Comparison of ENCODE assay signal across 26 mouse cellular contexts in genomic region chr6:145523337-145523736, GRCm38 (mm10).
DNase-seq lines count a peak whose midpoint lies in the region; ATAC-seq lines count a peak whose summit lies in the region.
"Had no signal": no experiment of that assay in that cellular context is flagged by ENCODE, and none has a peak within 500 bp of the region (broad histone marks: within the 10 kb centered on the region; RNA-seq: fewer than 3 reads in every experiment).

No protein-coding gene starts in this region.

- peak overlapping the region; percentile 26; the same call in 1 of the 2 replicates for H3K27ac ChIP-seq in hindbrain, embryonic 10.5 days
- no peak overlapping the region for H3K27ac ChIP-seq in hindbrain, embryonic 13.5 days
- H3K27ac ChIP-seq in embryonic facial prominence, embryonic 13.5 days = peak overlapping the region; percentile 57
- H3K27ac ChIP-seq: forebrain, embryonic 12.5 days; forebrain, embryonic 15.5 days; heart, adult 2 months; heart, embryonic 10.5 days; heart, embryonic 13.5 days; hindbrain, embryonic 12.5 days; intestine, embryonic 15.5 days had no signal

- no peaks in the 10 kb centered on the region for H3K27me3 ChIP-seq in hindbrain, embryonic 10.5 days (ENCODE audit: insufficient read depth, poor library complexity, severe bottlenecking)
- no peaks in the 10 kb centered on the region for H3K27me3 ChIP-seq in hindbrain, embryonic 13.5 days
- H3K27me3 ChIP-seq in embryonic facial prominence, embryonic 13.5 days = no peaks in the 10 kb centered on the region
- H3K27me3 ChIP-seq: CH12.LX; forebrain, embryonic 12.5 days; forebrain, embryonic 15.5 days; heart, embryonic 13.5 days; hindbrain, embryonic 12.5 days; intestine, embryonic 15.5 days had no signal

- no peak overlapping the region for H3K4me3 ChIP-seq in hindbrain, embryonic 10.5 days
- H3K4me3 ChIP-seq in hindbrain, embryonic 13.5 days = no peak overlapping the region
- H3K4me3 ChIP-seq in embryonic facial prominence, embryonic 13.5 days = no peak overlapping the region
- H3K4me3 ChIP-seq: erythroblast, embryonic 14.5 days; forebrain, embryonic 12.5 days; forebrain, embryonic 15.5 days; heart, adult 2 months; heart, embryonic 10.5 days; heart, embryonic 13.5 days; hindbrain, embryonic 12.5 days; intestine, embryonic 15.5 days had no signal

- no peak overlapping the region for H3K9ac ChIP-seq in hindbrain, embryonic 13.5 days
- no peak overlapping the region for H3K9ac ChIP-seq in embryonic facial prominence, embryonic 13.5 days
- H3K9ac ChIP-seq: forebrain, embryonic 12.5 days; forebrain, embryonic 15.5 days; heart, embryonic 13.5 days; hindbrain, embryonic 12.5 days; intestine, embryonic 15.5 days had no signal

- peaks cover 11% of the 10 kb centered on the region for H3K4me1 ChIP-seq in hindbrain, embryonic 10.5 days (replicated peaks)
- H3K4me1 ChIP-seq in hindbrain, embryonic 13.5 days (replicated peaks) = 0 out of 2 replicates have a peak, but pooled peaks cover 10% of the 10 kb centered on the region
- peaks cover 6% of the 10 kb centered on the region; the same call in 1 of the 2 replicates for H3K4me1 ChIP-seq in embryonic facial prominence, embryonic 13.5 days
- H3K4me1 ChIP-seq: forebrain, embryonic 12.5 days; forebrain, embryonic 15.5 days; intestine, embryonic 15.5 days had no signal

- no peak for ATAC-seq in hindbrain, embryonic 13.5 days (ENCODE audit: low FRiP score)
- ATAC-seq in embryonic facial prominence, embryonic 13.5 days (ENCODE audit: insufficient number of reproducible peaks, insufficient read depth, low FRiP score, low TSS enrichment, low read depth) = no peak
- ATAC-seq in megakaryocyte progenitor cell, adult 5-6 weeks (replicated peaks; ENCODE audit: poor library complexity) = 0 out of 2 replicates have a peak, but pooled peaks have one; percentile 14
- ATAC-seq: forebrain, embryonic 15.5 days; hindbrain, embryonic 16.5 days; intestine, embryonic 15.5 days had no signal

- H3K4me2 ChIP-seq in hindbrain, embryonic 13.5 days = no peak overlapping the region
- no peak overlapping the region for H3K4me2 ChIP-seq in embryonic facial prominence, embryonic 13.5 days
- H3K4me2 ChIP-seq: forebrain, embryonic 12.5 days; forebrain, embryonic 15.5 days; heart, embryonic 13.5 days; hindbrain, embryonic 12.5 days; intestine, embryonic 15.5 days had no signal

- no peak for DNase-seq in hindbrain, embryonic 10.5 days (ENCODE audit: low spot score)
- DNase-seq in A20 (ENCODE audit: low read depth, low spot score) = peak; percentile 74
- DNase-seq in embryo, embryonic 10 days (ENCODE audit: low spot score) = no peak
- DNase-seq in kidney, postnatal 25 days = no peak
- DNase-seq: adrenal gland, adult 2 months; adrenal gland, postnatal 14 days; B cell, adult 2 months; cerebellum, adult 11-12 months; cerebellum, adult 9-10 months; embryo, embryonic 11 days; gastrocnemius, postnatal 36 days; heart, postnatal 4 days had no signal

- H3K9me3 ChIP-seq in hindbrain, embryonic 10.5 days = peaks cover 6% of the 10 kb centered on the region
- no peaks in the 10 kb centered on the region; the same call in 1 of the 2 replicates for H3K9me3 ChIP-seq in hindbrain, embryonic 13.5 days
- H3K9me3 ChIP-seq in embryonic facial prominence, embryonic 13.5 days = 0 out of 2 replicates have a peak, but pooled peaks cover 6% of the 10 kb centered on the region
- H3K9me3 ChIP-seq: forebrain, embryonic 12.5 days; forebrain, embryonic 15.5 days; heart, embryonic 10.5 days; intestine, embryonic 15.5 days had no signal

- H3K36me3 ChIP-seq in hindbrain, embryonic 10.5 days = no peaks in the 10 kb centered on the region
- no peaks in the 10 kb centered on the region for H3K36me3 ChIP-seq in hindbrain, embryonic 13.5 days
- no peaks in the 10 kb centered on the region for H3K36me3 ChIP-seq in embryonic facial prominence, embryonic 13.5 days
- H3K36me3 ChIP-seq: forebrain, embryonic 12.5 days; forebrain, embryonic 15.5 days; G1E; heart, embryonic 13.5 days; hindbrain, embryonic 12.5 days; intestine, embryonic 15.5 days had no signal

- 93% methylated on average over 9 of the region's 9 CpGs for WGBS in hindbrain, embryonic 10.5 days
- WGBS in hindbrain, embryonic 13.5 days = 94% methylated on average over 9 of the region's 9 CpGs
- 89% methylated on average over 9 of the region's 9 CpGs for WGBS in embryonic facial prominence, embryonic 13.5 days
